Mouse (Mus musculus) heart, postnatal 0 days (tissue): ENCODE results near the gene Spry2. TPM values are rescaled to one million over a fixed set of nuclear protein-coding genes. Genes with fewer than 3 reads are reported as not detected.

Experiments used
- ATAC-seq: fragments of 200-750 bp; cut with Nextera tagmentation; 2 replicates; pipeline ENCODE4 v1.8.0; 2017; ENCODE audit warnings: low read depth, moderate number of reproducible peaks, moderate library complexity; ENCODE audit not compliant: insufficient read depth
- DNase-seq: peaks from one replicate; pipeline ENCODE4 v3.0.0-alpha.2; 2016; ENCODE audit warnings: low spot score
- H3K27ac ChIP-seq: fragments of 300-500 bp; sonication (generic); 2 replicates; pipeline ENCODE4 v1.5.1; 2014; ENCODE audit warnings: low read depth, mild to moderate bottlenecking
- H3K27me3 ChIP-seq: fragments of 300-500 bp; sonication (generic); 2 replicates; pipeline ENCODE4 v1.6.1; 2014; ENCODE audit warnings: low read length, mixed read lengths; ENCODE audit not compliant: control insufficient read depth, insufficient read depth
- H3K36me3 ChIP-seq: fragments of 300-500 bp; sonication (generic); replicated peaks from 2 replicates; pipeline ENCODE4 v1.6.1; 2014; ENCODE audit warnings: low read length, mixed read lengths; ENCODE audit not compliant: control insufficient read depth, insufficient read depth
- H3K4me1 ChIP-seq: fragments of 300-500 bp; sonication (generic); 2 replicates; pipeline ENCODE4 v1.6.1; 2014; ENCODE audit warnings: antibody characterized with exemption; ENCODE audit not compliant: control insufficient read depth, insufficient read depth
- H3K4me2 ChIP-seq: fragments of 300-500 bp; sonication (generic); 2 replicates; pipeline ENCODE4 v1.6.1; 2014; ENCODE audit warnings: low read depth, mild to moderate bottlenecking, low read length, moderate library complexity
- H3K4me3 ChIP-seq: fragments of 300-500 bp; sonication (generic); 2 replicates; pipeline ENCODE4 v1.5.1; 2014; ENCODE audit warnings: low read depth, low read length
- H3K9ac ChIP-seq: fragments of 300-500 bp; sonication (generic); replicated peaks from 2 replicates; pipeline ENCODE4 v1.6.1; 2014; ENCODE audit warnings: low read depth, low read length, mixed read lengths
- H3K9me3 ChIP-seq: fragments of 300-500 bp; sonication (generic); replicated peaks from 2 replicates; pipeline ENCODE4 v1.6.1; 2016; ENCODE audit warnings: low read length; ENCODE audit not compliant: control insufficient read depth
- CTCF ChIP-seq: IDR thresholded peaks from 2 replicates; pipeline ENCODE4 v1.5.1; 2016; ENCODE audit warnings: antibody characterized with exemption, control low read depth, low read depth
- EP300 ChIP-seq: IDR thresholded peaks from 2 replicates; pipeline ENCODE4 v1.6.1; 2016; ENCODE audit warnings: antibody characterized with exemption, low read depth
- WGBS: fragments of 180-500 bp; shearing (Covaris S2); extraction: QIAGEN DNeasy Blood & Tissue Kit; methylation state at CpG from one replicate; pipeline ENCODE4 v1.1.7; 2014; 5-methylcytosine and 5-hydroxymethylcytosine counted together
- polyA plus RNA-seq: library from polyadenylated mRNA; unstranded; fragments of >200 nt; fragmentation: Nextera tagmentation; extraction: Ambion mirVana; gene quantifications from 2 replicates; pipeline ENCODE4 v1.2.1, GENCODE M21; 2015
- total RNA-seq: library from RNA; depleted of rRNA; stranded (reverse); fragments of >200 nt; gene quantifications from 2 replicates; pipeline ENCODE4 v1.2.3, GENCODE M21; 2014; ENCODE audit warnings: low replicate concordance

Spry2 gene
- total and polyA plus RNA-seq, 2 experiments from 2014 or later = 30.3 to 73.9 TPM

DNA sequence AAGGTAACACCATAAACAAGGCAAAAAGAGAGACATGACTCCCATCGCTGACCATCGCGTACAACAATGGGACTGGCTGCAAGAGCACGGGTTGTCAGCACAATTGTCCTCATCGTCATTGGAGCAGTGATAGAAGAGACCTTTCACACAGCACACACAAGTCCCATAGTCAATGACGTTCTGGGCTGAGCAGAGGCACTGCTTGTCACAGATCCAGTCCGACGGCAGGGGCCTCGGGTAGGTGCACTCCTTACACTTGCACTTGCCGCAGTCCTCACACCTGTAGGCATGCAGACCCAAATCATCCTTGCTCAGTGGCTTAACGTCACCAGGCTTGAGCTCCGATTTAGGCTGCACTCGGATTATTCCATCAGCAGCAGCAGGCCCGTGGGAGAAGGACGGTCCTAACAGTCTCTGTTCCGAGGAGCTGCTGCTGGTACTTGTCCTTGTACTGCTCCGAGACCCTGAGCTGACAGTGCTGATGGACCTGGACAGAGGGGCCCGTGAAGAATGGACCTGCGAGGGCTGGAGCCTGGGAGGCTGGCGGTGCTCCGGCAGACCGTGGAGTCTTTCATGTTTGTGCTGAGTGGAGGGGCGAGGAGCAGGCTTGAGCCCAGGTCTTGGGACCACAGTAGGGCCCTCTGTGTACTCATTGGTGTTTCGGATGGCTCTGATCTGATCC, 3.5 kb downstream of the Spry2 start:
- DNase-seq (peak; percentile 23), ATAC-seq (no peak)
- Histone ChIP-seq H3K36me3 (peaks cover 15% of the 10 kb centered on the region; the same call in 1 of the 2 replicates), H3K9me3 (no peaks in the 10 kb centered on the region), H3K4me2 (peak overlapping the region; percentile 86), H3K27me3 (no peaks in the 10 kb centered on the region), H3K9ac (peak overlapping the region; percentile 97), H3K4me1 (peaks cover 17% of the 10 kb centered on the region), H3K27ac (peak overlapping the region; percentile 99), H3K4me3 (peak overlapping the region; percentile 91)
- TF ChIP-seq EP300 = no peak
- no peak for TF ChIP-seq CTCF
- 24% methylated on average over 24 of the region's 24 CpGs for whole genome bisulfite sequencing

GRCm38 (mm10) chr14:105890516-105891231, 5.9 kb downstream of the Spry2 start:
- peaks cover 17% of the 10 kb centered on the region for H3K4me1 ChIP-seq
- 30% methylated on average over 5 of the region's 5 CpGs for WGBS
- no peaks in the 10 kb centered on the region for H3K9me3 ChIP-seq
- no peak overlapping the region for H3K9ac ChIP-seq
- no peak overlapping the region for H3K4me3 ChIP-seq
- peak overlapping the region; percentile 50 for H3K27ac ChIP-seq
- H3K36me3 ChIP-seq = peaks cover 15% of the 10 kb centered on the region; the same call in 1 of the 2 replicates
- peak; percentile 32 for DNase-seq
- TF ChIP-seq CTCF (no peak), EP300 (0 out of 2 replicates have a peak, but pooled peaks have one; percentile 33)
- H3K4me2 ChIP-seq = no peak overlapping the region
- no peaks in the 10 kb centered on the region for H3K27me3 ChIP-seq
- no peak for ATAC-seq

- TF ChIP-seq CTCF = no peak
- TF ChIP-seq EP300 = no peak
- peaks cover 8% of the 10 kb centered on the region; the same call in 1 of the 2 replicates for H3K36me3 ChIP-seq
- peaks cover 17% of the 10 kb centered on the region for H3K4me1 ChIP-seq
- 84% methylated on average over 9 of the region's 9 CpGs for WGBS
- DNase-seq (no peak), ATAC-seq (no peak)
- H3K9ac ChIP-seq = no peak overlapping the region
- H3K4me3 ChIP-seq = no peak overlapping the region
- H3K27me3 ChIP-seq = no peaks in the 10 kb centered on the region
- no peaks in the 10 kb centered on the region for H3K9me3 ChIP-seq
- no peak overlapping the region for H3K27ac ChIP-seq
- H3K4me2 ChIP-seq = no peak overlapping the region
Measured at GRCm38 (mm10) chr14:105886643-105887374, 9.8 kb downstream of the Spry2 start.

GRCm38 (mm10) chr14:105885249-105885648, 11.4 kb downstream of the Spry2 start:
- DNase-seq (no peak), ATAC-seq (no peak)
- no peaks in the 10 kb centered on the region for H3K9me3 ChIP-seq
- H3K27ac ChIP-seq = no peak overlapping the region
- H3K9ac ChIP-seq = no peak overlapping the region
- TF ChIP-seq EP300 (no peak), CTCF (no peak)
- WGBS = 60% methylated on average over 6 of the region's 6 CpGs
- H3K4me3 ChIP-seq = no peak overlapping the region
- no peak overlapping the region for H3K4me2 ChIP-seq
- H3K4me1 ChIP-seq = peaks cover 5% of the 10 kb centered on the region; the same call in 1 of the 2 replicates
- peaks cover 8% of the 10 kb centered on the region; the same call in 1 of the 2 replicates for H3K36me3 ChIP-seq
- H3K27me3 ChIP-seq = no peaks in the 10 kb centered on the region

DNA sequence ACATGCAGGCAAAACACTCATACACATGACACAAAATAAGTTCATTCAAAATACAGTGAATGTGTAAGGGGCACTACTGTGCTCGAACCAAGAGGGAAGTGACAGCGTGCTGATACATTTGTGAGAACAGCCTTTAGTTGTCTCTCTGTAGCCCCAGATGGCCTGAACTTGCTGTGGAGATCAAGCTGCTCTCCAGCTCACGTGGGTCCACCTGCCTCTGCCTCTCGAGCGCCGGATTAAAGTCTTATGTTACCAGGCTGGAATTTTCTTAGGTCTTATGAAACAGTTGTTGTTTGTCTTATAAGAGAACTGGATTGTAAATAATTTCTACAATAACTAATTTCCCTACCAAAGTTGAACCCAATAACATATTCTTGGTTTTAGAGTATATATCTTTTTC, 13.4 kb downstream of the Spry2 start:
- 0 out of 2 replicates have a peak, but pooled peaks cover 5% of the 10 kb centered on the region for H3K4me1 ChIP-seq
- no peak for ATAC-seq
- 89% methylated on average over 6 of the region's 6 CpGs for WGBS
- 0 out of 2 replicates have a peak, but pooled peaks cover under 1% of the 10 kb centered on the region for H3K36me3 ChIP-seq
- H3K4me2 ChIP-seq = no peak overlapping the region
- no peaks in the 10 kb centered on the region for H3K9me3 ChIP-seq
- no peaks in the 10 kb centered on the region for H3K27me3 ChIP-seq
- no peak for TF ChIP-seq EP300
- no peak for TF ChIP-seq CTCF
- no peak overlapping the region for H3K4me3 ChIP-seq
- no peak overlapping the region for H3K27ac ChIP-seq
- DNase-seq = no peak
- H3K9ac ChIP-seq = no peak overlapping the region
